ENCODE assay signal across 10 mouse cellular contexts in genomic region chr5:127632167-127633145, GRCm38 (mm10). TPM values are rescaled to one million over a fixed set of nuclear protein-coding genes. Genes with fewer than 3 reads are reported as not detected.
DNase-seq lines count a peak whose midpoint lies in the region; ATAC-seq and TF ChIP-seq lines count a peak whose summit lies in the region.
"Had no signal": no experiment of that assay in that cellular context is flagged by ENCODE, and none has a peak within 500 bp of the region (broad histone marks: within the 10 kb centered on the region; RNA-seq: fewer than 3 reads in every experiment).

TSS of gene Glt1d1 (plus strand) at chr5:127632262.
TSS of gene Slc15a4 (minus strand) at chr5:127632897.

- TF ChIP-seq CTCF in cerebellum, adult 2 months (IDR thresholded peaks at IDR 0.05; ENCODE audit: borderline replicate concordance, insufficient read depth, low read depth, low read length), result no peak
- TF ChIP-seq CTCF in layer of hippocampus, adult 2 months (conservative IDR thresholded peaks at IDR 0.05), result no peak

- peaks cover 41% of the 10 kb centered on the region for H3K27me3 ChIP-seq in heart, embryonic 15.5 days
- no peaks in the 10 kb centered on the region for H3K27me3 ChIP-seq in cerebellum, adult 2 months (ENCODE audit: control insufficient read depth, insufficient read depth, low read length)
- H3K27me3 ChIP-seq in stomach, embryonic 15.5 days (replicated peaks), result peaks cover 21% of the 10 kb centered on the region

- peak within 1 kb of the TSS; percentile 43 for H3K4me3 ChIP-seq in heart, embryonic 15.5 days
- H3K4me3 ChIP-seq in cerebellum, adult 2 months (replicated peaks; ENCODE audit: insufficient read depth, low read depth, low read length), result peak within 1 kb of the TSS; percentile 64
- peak within 1 kb of the TSS; percentile 71 for H3K4me3 ChIP-seq in layer of hippocampus, adult 2 months
- peak within 1 kb of the TSS; percentile 46 for H3K4me3 ChIP-seq in stomach, embryonic 15.5 days (replicated peaks)
- H3K4me3 ChIP-seq: myocyte had no signal

- intact Hi-C loops in heart, postnatal 10 days (cut with DNase I), result no loop called here

- H3K36me3 ChIP-seq in heart, embryonic 15.5 days, result no peaks in the 10 kb centered on the region
- no peaks in the 10 kb centered on the region for H3K36me3 ChIP-seq in stomach, embryonic 15.5 days

- no peaks in the 10 kb centered on the region for H3K9me3 ChIP-seq in heart, embryonic 15.5 days (replicated peaks)
- H3K9me3 ChIP-seq in stomach, embryonic 15.5 days, result no peaks in the 10 kb centered on the region

- H3K9ac ChIP-seq in heart, embryonic 15.5 days, result no peak within 1 kb of the TSS; the same call in 1 of the 2 replicates
- H3K9ac ChIP-seq in stomach, embryonic 15.5 days, result no peak within 1 kb of the TSS; the same call in 1 of the 2 replicates

- TF ChIP-seq POLR2A in cerebellum, adult 2 months (IDR thresholded peaks at IDR 0.05; ENCODE audit: borderline replicate concordance, insufficient read depth, low read length), result peak; percentile 30; the same call in 1 of the 2 replicates

- ATAC-seq in heart, embryonic 15.5 days (replicated peaks; ENCODE audit: insufficient number of reproducible peaks, insufficient read depth, low FRiP score, low read depth), result peak; percentile 43; the same call in 1 of the 2 replicates
- peak; percentile 76 for ATAC-seq in megakaryocyte progenitor cell, adult 5-6 weeks (replicated peaks; ENCODE audit: poor library complexity)
- peak; percentile 70; the same call in 1 of the 2 replicates for ATAC-seq in stomach, embryonic 15.5 days (ENCODE audit: insufficient read depth, low FRiP score, low read depth)

- peak within 1 kb of the TSS; percentile 71 for H3K4me2 ChIP-seq in heart, embryonic 15.5 days
- H3K4me2 ChIP-seq in stomach, embryonic 15.5 days, result peak within 1 kb of the TSS; percentile 87

- no peak within 1 kb of the TSS for H3K27ac ChIP-seq in heart, embryonic 15.5 days
- peak within 1 kb of the TSS; percentile 9 for H3K27ac ChIP-seq in cerebellum, adult 2 months (ENCODE audit: insufficient read depth, low read length)
- peak within 1 kb of the TSS; percentile 94 for H3K27ac ChIP-seq in layer of hippocampus, adult 2 months
- no peak within 1 kb of the TSS for H3K27ac ChIP-seq in stomach, embryonic 15.5 days

- 1% methylated on average over 62 of the region's 62 CpGs for WGBS in heart, embryonic 15.5 days
- under 1% methylated on average over 62 of the region's 62 CpGs for WGBS in cerebellum, adult 2 months
- under 1% methylated on average over 59 of the region's 62 CpGs for WGBS in stomach, embryonic 15.5 days

- H3K4me1 ChIP-seq in heart, embryonic 15.5 days (replicated peaks), result peaks cover 7% of the 10 kb centered on the region
- peaks cover 3% of the 10 kb centered on the region; the same call in 1 of the 2 replicates for H3K4me1 ChIP-seq in cerebellum, adult 2 months (ENCODE audit: control insufficient read depth, insufficient read depth, low read length)
- H3K4me1 ChIP-seq in stomach, embryonic 15.5 days, result 0 out of 2 replicates have a peak, but pooled peaks cover 4% of the 10 kb centered on the region

- no peak for DNase-seq in heart, postnatal 10 days
- peak; percentile 71 to 72 for DNase-seq in cerebellum, adult 2 months
- peak; percentile 28 for DNase-seq in forelimb bud, embryonic 11.5 days (ENCODE audit: low read depth, low spot score)
- DNase-seq in layer of hippocampus, adult 2 months (ENCODE audit: low spot score in 2 of 2), result no peak
- DNase-seq in thymus, postnatal 25 days, result no peak

RNA-seq across cellular contexts. Expression of gene Glt1d1, which starts in this region (rescaled TPM):
- 0.20 TPM in 1 of 2 replicates, not detected in the other for polyA plus RNA-seq in heart, embryonic 15.5 days (2015; fragmentation: Nextera tagmentation; extraction: Ambion mirVana)
- not detected for total RNA-seq in heart, postnatal 10 days (2021)
- 13.8 and 16.0 TPM in 2 replicates for polyA plus RNA-seq in cerebellum, adult 2 months (2012; rRNA removed)
- total RNA-seq in layer of hippocampus, adult 2 months (2021), result 10 to 100 TPM; 24.7 to 28.6 TPM
- 6.2 and 7.0 TPM in 2 replicates for total RNA-seq in megakaryocyte progenitor cell, adult 5-6 weeks (2015)
- total RNA-seq in megakaryocyte progenitor cell, adult 5-6 weeks (2017), result 8.5 and 9.5 TPM in 2 replicates
- 0.52 and 0.62 TPM in 2 replicates for polyA plus RNA-seq in stomach, embryonic 15.5 days (2015; fragmentation: Nextera tagmentation; extraction: Ambion mirVana)
- total RNA-seq: MEL had no signal
- polyA plus RNA-seq: myocyte had no signal

RNA-seq across cellular contexts. Expression of gene Slc15a4, which starts in this region (rescaled TPM):
- polyA plus RNA-seq in heart, embryonic 15.5 days (2015; fragmentation: Nextera tagmentation; extraction: Ambion mirVana), result 16.6 and 20.5 TPM in 2 replicates
- 10 to 100 TPM; 10.7 to 12.1 TPM for total RNA-seq in heart, postnatal 10 days (2021)
- polyA plus RNA-seq in cerebellum, adult 2 months (2012; rRNA removed), result 24.2 and 24.9 TPM in 2 replicates
- 10 to 100 TPM; 24.0 to 26.4 TPM for total RNA-seq in layer of hippocampus, adult 2 months (2021)
- 18.2 and 30.1 TPM in 2 replicates for total RNA-seq in megakaryocyte progenitor cell, adult 5-6 weeks (2015)
- total RNA-seq in megakaryocyte progenitor cell, adult 5-6 weeks (2017), result 35.4 and 90.9 TPM in 2 replicates
- polyA plus RNA-seq in stomach, embryonic 15.5 days (2015; fragmentation: Nextera tagmentation; extraction: Ambion mirVana), result 20.6 and 21.7 TPM in 2 replicates

Comparison
In these comparisons a context has a peak if more than half of its experiments do, and no peak if none do; other contexts are left out.
1. RNA of gene Glt1d1 (total RNA-seq): 24.7 to 28.6 TPM in layer of hippocampus, adult 2 months and 6.2 to 9.5 TPM in megakaryocyte progenitor cell, adult 5-6 weeks; not detected in heart, postnatal 10 days; every median in the first group is over 4 times any median in the second.
2. H3K27ac ChIP-seq: peak in cerebellum, adult 2 months (single experiment) and layer of hippocampus, adult 2 months (single experiment); none in heart, embryonic 15.5 days (single experiment) and stomach, embryonic 15.5 days (single experiment).
3. DNase-seq: peak in cerebellum, adult 2 months (2 of 2) and forelimb bud, embryonic 11.5 days (single experiment); none in heart, postnatal 10 days (0 of 2), layer of hippocampus, adult 2 months (0 of 2) and thymus, postnatal 25 days (single experiment).
4. Peak in every context shown above with its lines, with median percentiles within 50 percentile points of each other: ATAC-seq and H3K4me3 ChIP-seq.